Mouse (Mus musculus): ENCODE measurements at regions not wholly inside any gene's neighbourhood (a gene's known extent, or its start where the extent isn't known, plus 50 kb on each side); places are given as distances from the start of the nearest gene placed in this dataset.

DNA sequence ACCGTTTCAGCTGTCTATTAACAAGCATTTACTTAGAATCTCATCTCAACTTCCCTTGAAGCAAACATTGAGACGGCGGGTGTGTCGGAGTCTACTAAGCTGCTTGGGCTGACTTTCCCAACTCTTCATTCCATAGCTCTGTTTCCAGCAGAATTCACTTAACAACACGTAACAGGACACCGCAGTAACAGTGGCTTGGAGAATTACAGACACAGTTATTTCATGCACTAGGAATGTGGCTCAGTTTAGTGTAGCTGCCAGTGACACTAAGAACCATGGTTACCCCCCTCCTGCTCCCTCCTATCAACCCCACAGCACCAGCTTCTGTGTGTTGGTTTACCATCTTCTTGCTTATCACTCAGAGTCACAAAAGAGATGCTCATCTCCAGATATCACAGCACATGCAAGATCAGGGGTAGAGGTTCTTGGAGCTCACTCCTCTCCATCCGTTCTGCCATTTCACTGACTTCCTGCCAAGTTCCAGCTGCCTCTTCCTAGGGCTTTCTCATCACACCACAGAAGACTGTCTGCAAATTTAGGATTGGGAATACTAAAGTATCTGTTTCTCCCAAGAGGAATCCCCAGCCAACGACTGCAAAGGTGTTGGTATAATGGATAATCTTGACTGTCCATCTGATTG is 90.7 kb downstream of the Banf2 start:
- H3K9ac ChIP-seq: no peak overlapping the region
- peak; percentile 70 for ATAC-seq (replicated peaks; ENCODE audit: insufficient number of reproducible peaks, insufficient read depth, low FRiP score, low read depth)
- peaks cover 16% of the 10 kb centered on the region for H3K4me1 ChIP-seq (replicated peaks)
- WGBS: 44% methylated on average over 8 of the region's 8 CpGs
- H3K4me2 ChIP-seq: peak overlapping the region; percentile 0; the same call in 1 of the 2 replicates
- no peaks in the 10 kb centered on the region for H3K36me3 ChIP-seq
- no peaks in the 10 kb centered on the region for H3K27me3 ChIP-seq
- H3K9me3 ChIP-seq (replicated peaks): no peaks in the 10 kb centered on the region
- H3K27ac ChIP-seq: peak overlapping the region; percentile 73
- H3K4me3 ChIP-seq: no peak overlapping the region

DNA sequence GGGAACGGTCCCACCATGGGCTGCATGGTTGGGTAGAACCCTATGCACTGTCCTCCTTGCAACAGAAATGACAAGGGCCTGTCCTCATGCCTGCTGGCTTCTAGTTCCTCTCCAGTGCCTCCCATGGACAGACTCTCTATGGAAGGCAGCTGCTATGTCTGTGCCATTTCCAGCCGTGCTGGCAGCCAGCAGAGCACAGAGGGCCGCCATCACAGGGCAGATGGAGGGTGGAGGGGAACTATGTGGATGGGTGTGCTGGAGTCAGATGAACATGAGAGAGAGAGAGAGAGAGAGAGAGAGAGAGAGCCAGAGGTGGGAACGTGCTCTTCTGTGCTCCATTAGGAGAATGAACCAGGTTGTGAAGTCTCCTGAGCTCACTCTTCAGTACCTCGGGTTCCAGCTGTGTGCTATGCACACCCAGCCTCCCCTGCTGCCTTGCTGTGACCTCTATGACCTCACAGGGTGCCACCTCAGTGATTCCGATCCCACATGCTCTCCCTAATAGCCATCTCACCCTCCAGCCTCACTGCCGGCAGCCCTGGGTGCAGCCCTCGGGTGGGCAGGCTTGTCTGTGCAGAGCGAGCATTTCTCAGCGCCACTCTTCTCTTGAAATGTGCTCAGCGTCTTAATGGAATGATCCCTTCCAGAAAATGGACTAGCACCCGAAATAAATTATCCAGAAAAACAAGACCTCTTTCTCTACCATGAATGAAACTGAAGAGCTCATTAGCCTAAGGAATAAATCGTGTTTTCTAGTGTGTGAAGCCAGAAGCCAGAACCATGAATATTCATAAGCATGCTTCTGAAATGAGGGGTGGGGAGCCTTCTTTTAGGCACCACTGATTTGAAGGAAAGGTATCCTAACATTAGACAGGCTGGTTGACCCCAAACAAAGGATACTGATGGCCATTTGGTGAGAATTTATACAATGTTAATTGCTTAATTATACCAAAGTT is 94.5 kb downstream of the Banf2 start:
- H3K9ac ChIP-seq: no peak overlapping the region
- whole genome bisulfite sequencing: 79% methylated on average over 13 of the region's 13 CpGs
- no peak overlapping the region for H3K27ac ChIP-seq
- no peak for ATAC-seq (replicated peaks; ENCODE audit: insufficient number of reproducible peaks, insufficient read depth, low FRiP score, low read depth)
- no peak overlapping the region for H3K4me3 ChIP-seq
- no peaks in the 10 kb centered on the region for H3K36me3 ChIP-seq
- H3K27me3 ChIP-seq: no peaks in the 10 kb centered on the region
- H3K9me3 ChIP-seq (replicated peaks): no peaks in the 10 kb centered on the region
- peaks cover 14% of the 10 kb centered on the region for H3K4me1 ChIP-seq (replicated peaks)
- H3K4me2 ChIP-seq: no peak overlapping the region

- Histone ChIP-seq H3K27me3 (no peaks in the 10 kb centered on the region), H3K36me3 (no peaks in the 10 kb centered on the region), H3K27ac (no peak overlapping the region), H3K4me1 (replicated peaks) (peaks cover 8% of the 10 kb centered on the region), H3K4me3 (no peak overlapping the region), H3K9ac (no peak overlapping the region), H3K4me2 (no peak overlapping the region), H3K9me3 (replicated peaks) (no peaks in the 10 kb centered on the region)
- 89% methylated on average over 3 of the region's 3 CpGs for WGBS
- ATAC-seq (replicated peaks; ENCODE audit: insufficient number of reproducible peaks, insufficient read depth, low FRiP score, low read depth): no peak
Measured at GRCm38 (mm10) chr2:144128038-144128402, 95.2 kb downstream of the Banf2 start.

- no peak overlapping the region for H3K4me2 ChIP-seq
- 62% methylated on average over 4 of the region's 4 CpGs for WGBS
- H3K4me1 ChIP-seq (replicated peaks): peaks cover 4% of the 10 kb centered on the region
- no peak overlapping the region for H3K9ac ChIP-seq
- no peak for ATAC-seq (replicated peaks; ENCODE audit: insufficient number of reproducible peaks, insufficient read depth, low FRiP score, low read depth)
- no peaks in the 10 kb centered on the region for H3K9me3 ChIP-seq (replicated peaks)
- no peaks in the 10 kb centered on the region for H3K36me3 ChIP-seq
- H3K27me3 ChIP-seq: no peaks in the 10 kb centered on the region
- no peak overlapping the region for H3K27ac ChIP-seq
- H3K4me3 ChIP-seq: no peak overlapping the region
Measured at GRCm38 (mm10) chr2:144128527-144128926, 95.7 kb downstream of the Banf2 start.

GRCm38 (mm10) chr2:144133806-144134574 is 101.1 kb downstream of the Banf2 start:
- H3K36me3 ChIP-seq: no peaks in the 10 kb centered on the region
- peaks cover 10% of the 10 kb centered on the region for H3K4me1 ChIP-seq (replicated peaks)
- H3K9ac ChIP-seq: no peak overlapping the region
- H3K27me3 ChIP-seq: no peaks in the 10 kb centered on the region
- H3K9me3 ChIP-seq (replicated peaks): no peaks in the 10 kb centered on the region
- whole genome bisulfite sequencing: 51% methylated on average over 14 of the region's 14 CpGs
- peak overlapping the region; percentile 58 for H3K27ac ChIP-seq
- ATAC-seq (replicated peaks; ENCODE audit: insufficient number of reproducible peaks, insufficient read depth, low FRiP score, low read depth): no peak
- H3K4me2 ChIP-seq: no peak overlapping the region
- no peak overlapping the region for H3K4me3 ChIP-seq

- no peak overlapping the region for H3K9ac ChIP-seq
- H3K36me3 ChIP-seq: no peaks in the 10 kb centered on the region
- H3K4me2 ChIP-seq: no peak overlapping the region
- H3K27ac ChIP-seq: peak overlapping the region; percentile 58
- H3K4me3 ChIP-seq: no peak overlapping the region
- 58% methylated on average over 9 of the region's 9 CpGs for WGBS
- H3K9me3 ChIP-seq (replicated peaks): no peaks in the 10 kb centered on the region
- 0 out of 2 replicates have a peak, but pooled peaks have one; percentile 42 for ATAC-seq (replicated peaks; ENCODE audit: insufficient number of reproducible peaks, insufficient read depth, low FRiP score, low read depth)
- peaks cover 10% of the 10 kb centered on the region for H3K4me1 ChIP-seq (replicated peaks)
- H3K27me3 ChIP-seq: no peaks in the 10 kb centered on the region
Measured at GRCm38 (mm10) chr2:144134575-144134958, 101.7 kb downstream of the Banf2 start.

- Histone ChIP-seq H3K9me3 (replicated peaks) (no peaks in the 10 kb centered on the region), H3K4me1 (replicated peaks) (peaks cover 10% of the 10 kb centered on the region), H3K4me3 (no peak overlapping the region), H3K4me2 (no peak overlapping the region), H3K27me3 (no peaks in the 10 kb centered on the region), H3K36me3 (no peaks in the 10 kb centered on the region), H3K9ac (no peak overlapping the region), H3K27ac (no peak overlapping the region)
- WGBS: 88% methylated on average over 1 of the region's 1 CpGs
- ATAC-seq (replicated peaks; ENCODE audit: insufficient number of reproducible peaks, insufficient read depth, low FRiP score, low read depth): no peak
Measured at GRCm38 (mm10) chr2:144135586-144135985, 102.7 kb downstream of the Banf2 start.

DNA sequence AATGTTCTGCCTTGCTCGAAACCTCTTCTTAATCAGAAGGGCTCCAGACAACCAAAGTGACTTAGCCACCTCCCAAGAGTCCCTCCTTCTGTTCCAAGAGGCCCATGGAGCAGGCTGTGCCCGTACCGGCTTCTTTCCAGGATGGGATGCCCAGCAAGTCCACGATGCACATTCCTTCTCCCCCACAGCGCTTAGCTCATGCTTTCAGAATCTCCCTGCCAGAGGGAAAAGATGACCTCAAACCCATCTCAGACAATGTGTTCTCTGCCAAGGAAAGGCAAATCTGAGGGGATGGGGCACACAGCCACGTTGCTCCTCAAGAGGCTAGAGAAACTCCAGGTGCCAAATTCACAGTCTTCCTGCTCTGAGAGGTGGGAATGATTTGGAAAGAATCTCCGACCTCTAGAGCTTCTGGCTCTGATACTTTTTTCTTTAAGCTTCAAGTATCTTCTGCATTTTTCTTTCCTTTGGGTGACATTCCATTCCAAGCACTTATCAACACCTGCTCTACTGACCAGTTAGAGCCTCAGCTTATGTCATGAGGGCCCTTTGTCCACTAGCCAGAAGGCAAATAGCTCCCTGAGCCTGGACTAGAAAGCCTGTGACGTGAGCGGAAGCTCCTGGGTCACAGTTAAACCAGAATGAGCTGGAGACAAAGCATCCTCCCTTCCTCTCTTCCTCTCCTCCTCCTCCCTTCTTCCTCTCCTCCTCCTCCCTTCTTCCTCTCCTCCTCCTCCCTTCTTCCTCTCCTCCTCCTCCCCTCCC is 110.9 kb downstream of the Banf2 start:
- H3K4me3 ChIP-seq: no peak overlapping the region
- WGBS: 50% methylated on average over 9 of the region's 9 CpGs
- ATAC-seq (replicated peaks; ENCODE audit: insufficient number of reproducible peaks, insufficient read depth, low FRiP score, low read depth): no peak
- H3K4me1 ChIP-seq (replicated peaks): 0 out of 2 replicates have a peak, but pooled peaks cover 7% of the 10 kb centered on the region
- H3K4me2 ChIP-seq: no peak overlapping the region
- H3K27ac ChIP-seq: peak overlapping the region; percentile 12; the same call in 1 of the 2 replicates
- H3K9ac ChIP-seq: no peak overlapping the region
- no peaks in the 10 kb centered on the region for H3K27me3 ChIP-seq
- no peaks in the 10 kb centered on the region for H3K9me3 ChIP-seq (replicated peaks)
- H3K36me3 ChIP-seq: no peaks in the 10 kb centered on the region

DNA sequence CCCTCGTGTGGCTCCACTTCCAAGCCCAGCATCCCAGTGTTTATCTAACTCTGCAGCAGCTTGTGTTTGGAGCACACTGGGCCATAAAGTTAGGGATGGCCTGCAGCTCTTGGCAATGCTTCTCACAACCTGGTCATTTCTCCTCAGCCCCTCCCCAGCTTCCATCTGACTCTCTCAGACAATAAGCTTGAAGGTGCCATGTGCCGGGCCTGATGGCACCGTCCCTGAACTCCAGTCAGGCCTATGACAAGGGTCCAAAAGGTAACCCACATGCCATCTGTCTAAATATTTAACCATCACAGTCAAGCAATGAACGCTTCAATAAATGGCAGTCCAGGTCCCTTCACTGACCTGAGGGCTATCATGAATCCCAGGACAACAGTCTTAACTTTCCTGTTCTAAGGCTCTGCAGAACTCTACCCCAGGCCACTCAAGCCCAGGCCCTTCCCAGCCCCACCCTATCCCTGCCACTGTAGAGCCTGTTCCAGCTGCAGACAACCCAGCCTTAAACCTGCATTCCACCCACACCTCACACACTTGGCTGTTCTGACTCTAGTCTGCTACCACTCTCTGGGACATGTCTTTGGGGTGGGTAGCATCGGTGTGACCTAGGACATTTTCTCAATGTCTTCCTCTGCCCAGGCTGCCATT is 111.8 kb downstream of the Banf2 start:
- no peak overlapping the region for H3K27ac ChIP-seq
- no peak for ATAC-seq (replicated peaks; ENCODE audit: insufficient number of reproducible peaks, insufficient read depth, low FRiP score, low read depth)
- WGBS: 75% methylated on average over 5 of the region's 5 CpGs

GRCm38 (mm10) chr2:144156456-144157211 is 113.8 kb upstream of the Mgme1 start:
- no peak overlapping the region for H3K4me3 ChIP-seq
- 57% methylated on average over 7 of the region's 7 CpGs for WGBS
- no peaks in the 10 kb centered on the region for H3K36me3 ChIP-seq
- no peak overlapping the region for H3K9ac ChIP-seq
- H3K4me2 ChIP-seq: no peak overlapping the region
- H3K4me1 ChIP-seq (replicated peaks): peaks cover 12% of the 10 kb centered on the region
- no peak overlapping the region for H3K27ac ChIP-seq
- no peaks in the 10 kb centered on the region for H3K9me3 ChIP-seq (replicated peaks)
- no peak for ATAC-seq (replicated peaks; ENCODE audit: insufficient number of reproducible peaks, insufficient read depth, low FRiP score, low read depth)
- H3K27me3 ChIP-seq: no peaks in the 10 kb centered on the region

More for the DNA sequence above, 111.8 kb downstream of the Banf2 start:
- no peaks in the 10 kb centered on the region for H3K36me3 ChIP-seq
- H3K4me1 ChIP-seq (replicated peaks): 0 out of 2 replicates have a peak, but pooled peaks cover 7% of the 10 kb centered on the region
- H3K9me3 ChIP-seq (replicated peaks): no peaks in the 10 kb centered on the region
- H3K27me3 ChIP-seq: no peaks in the 10 kb centered on the region
- no peak overlapping the region for H3K4me2 ChIP-seq
- no peak overlapping the region for H3K9ac ChIP-seq
- H3K4me3 ChIP-seq: no peak overlapping the region

All from heart, embryonic 15.5 days (tissue).